Mouse (Mus musculus) spleen, adult 2 months (tissue): Measurements from ENCODE around the gene Cdc20b.

Source experiments
- CTCF ChIP-seq: fragments of 200-500 bp; IDR thresholded peaks from 2 replicates; pipeline ENCODE4 v1.5.1; 2011; ENCODE audit warnings: mild to moderate bottlenecking, inconsistent platforms; ENCODE audit not compliant: insufficient read depth, insufficient read length, insufficient replicate concordance; ENCODE audit errors: extremely low read depth
- POLR2A ChIP-seq: fragments of 200-500 bp; IDR thresholded peaks from 2 replicates; pipeline ENCODE4 v1.6.1; 2011; ENCODE audit warnings: low read depth, low read length, inconsistent platforms

DNA sequence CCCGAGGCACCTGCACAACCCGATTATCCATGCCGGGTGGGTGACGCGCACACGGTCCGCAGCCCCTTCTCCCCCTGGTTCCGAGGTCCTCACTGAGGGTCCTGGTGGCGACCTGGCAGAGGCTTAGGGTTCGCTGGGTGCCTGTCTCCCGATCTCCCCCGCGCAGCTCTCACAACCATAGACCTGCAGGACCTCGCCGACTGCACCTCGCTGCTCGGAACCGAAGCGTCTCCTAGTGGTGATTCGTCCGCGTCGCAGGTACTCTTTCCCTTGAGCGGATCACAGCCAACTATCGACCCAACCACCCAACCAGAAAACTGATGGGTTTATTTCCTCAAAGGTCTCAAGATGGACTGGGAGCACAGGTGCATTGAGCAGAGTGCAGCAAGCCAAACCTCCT, 40.7 kb upstream of the Cdc20b start:
- TF ChIP-seq CTCF (peak; percentile 57), POLR2A (no peak)
